ENCODE assay signal across 13 mouse cellular contexts in the genomic region with DNA sequence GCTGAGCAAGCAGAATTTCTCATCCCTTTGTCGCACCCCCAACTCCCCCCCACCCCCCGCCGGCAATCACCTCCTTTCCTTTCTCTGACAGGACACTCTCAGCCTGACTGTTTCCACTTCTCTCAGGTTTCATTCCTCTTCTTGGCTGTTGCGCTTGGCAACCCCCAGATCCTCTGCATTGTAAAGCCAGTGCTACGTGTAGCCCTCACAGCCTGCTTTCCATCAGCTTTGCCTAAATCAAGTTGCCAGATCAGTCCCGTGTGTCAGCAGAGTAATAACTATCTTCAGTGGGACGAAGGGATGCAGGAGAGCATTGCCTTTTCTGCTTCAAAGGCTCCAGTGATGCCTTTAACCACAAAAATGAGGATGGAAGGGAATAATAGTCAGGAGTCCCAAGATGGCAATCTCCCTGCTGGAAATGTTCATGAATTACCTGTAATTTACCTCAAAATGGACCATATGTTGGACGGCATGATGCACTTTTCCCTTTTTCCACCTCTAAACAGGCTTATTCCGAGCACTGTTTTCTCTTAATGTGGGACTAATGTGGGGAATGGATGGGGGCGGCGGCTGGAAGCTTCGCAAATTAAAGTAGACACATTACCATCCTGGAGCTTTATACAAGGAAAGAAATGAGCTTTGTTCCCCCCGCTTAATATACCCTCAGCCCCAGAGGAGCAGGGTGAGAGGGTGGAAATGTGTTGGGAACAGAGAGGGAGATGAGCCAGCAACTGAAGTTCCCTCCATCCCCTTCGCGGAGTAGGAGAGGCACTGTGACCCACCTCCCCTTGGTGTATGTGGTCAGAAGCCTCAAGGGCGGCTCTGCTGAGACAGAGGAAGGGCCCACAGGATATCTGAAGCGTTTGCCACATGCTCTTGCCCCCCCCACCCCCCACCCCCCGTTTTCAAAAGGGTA.
DNase-seq lines count a peak whose midpoint lies in the region; ATAC-seq and TF ChIP-seq lines count a peak whose summit lies in the region.
"Had no signal": no experiment of that assay in that cellular context is flagged by ENCODE, and none has a peak within 500 bp of the region (broad histone marks: within the 10 kb centered on the region; RNA-seq: fewer than 3 reads in every experiment).

No protein-coding gene starts in this region.

- peak; percentile 58 for DNase-seq in embryo, embryonic 10 days (ENCODE audit: low spot score)
- DNase-seq in embryo, embryonic 9.5 days (ENCODE audit: extremely low spot score) = no peak
- DNase-seq in embryo, embryonic 11 days = peak; percentile 56
- no peak for DNase-seq in forebrain, postnatal 0 days
- DNase-seq in mesoderm, embryonic 11.5 days (ENCODE audit: low read depth, low spot score) = peak; percentile 54
- no peak for DNase-seq in right cerebral cortex, postnatal 4 days
- DNase-seq in adrenal gland, adult (ENCODE audit: inconsistent age in 2 of 2, low spot score in 1 of 2) = no peak
- DNase-seq in thymus, adult 2 months = no peak
- DNase-seq: heart, postnatal 36 days; left cerebral cortex, postnatal 4 days; thymus, postnatal 36 days had no signal

- no peaks in the 10 kb centered on the region for H3K27me3 ChIP-seq in forebrain, postnatal 0 days (ENCODE audit: insufficient read depth, low read length)
- no peaks in the 10 kb centered on the region for H3K27me3 ChIP-seq in thymus, adult 2 months (ENCODE audit: control insufficient read depth, insufficient read depth, low read length)

- 51% methylated on average over 18 of the region's 18 CpGs for WGBS in forebrain, postnatal 0 days
- 58% methylated on average over 18 of the region's 18 CpGs for WGBS in thymus, adult 2 months

- peak overlapping the region; percentile 17; the same call in 1 of the 2 replicates for H3K4me2 ChIP-seq in forebrain, postnatal 0 days (ENCODE audit: low read depth)

- no peak for ATAC-seq in forebrain, postnatal 0 days

- no peak overlapping the region for H3K27ac ChIP-seq in forebrain, postnatal 0 days (ENCODE audit: low read depth, low read length)
- no peak overlapping the region for H3K27ac ChIP-seq in thymus, adult 2 months (ENCODE audit: control insufficient read depth, insufficient read depth, low read length)
- H3K27ac ChIP-seq: macrophage had no signal

- H3K4me3 ChIP-seq in forebrain, postnatal 0 days (ENCODE audit: low read depth, low read length) = no peak overlapping the region
- no peak overlapping the region for H3K4me3 ChIP-seq in thymus, adult 2 months (ENCODE audit: control insufficient read depth, insufficient read depth, low read length)
- H3K4me3 ChIP-seq: erythroblast, embryonic 14.5 days had no signal

- no peaks in the 10 kb centered on the region for H3K36me3 ChIP-seq in forebrain, postnatal 0 days (ENCODE audit: insufficient read depth)
- no peaks in the 10 kb centered on the region for H3K36me3 ChIP-seq in thymus, adult 2 months (ENCODE audit: control insufficient read depth, insufficient read depth, low read length)

- no peaks in the 10 kb centered on the region for H3K4me1 ChIP-seq in forebrain, postnatal 0 days (ENCODE audit: insufficient read depth)
- no peaks in the 10 kb centered on the region for H3K4me1 ChIP-seq in thymus, adult 2 months (replicated peaks; ENCODE audit: control insufficient read depth, insufficient read depth, low read length)

- TF ChIP-seq POLR2A in thymus, adult 2 months (IDR thresholded peaks at IDR 0.05; ENCODE audit: control insufficient read depth, extremely low read depth, insufficient read depth, low read length, poor library complexity) = no peak

- TF ChIP-seq CTCF in forebrain, postnatal 0 days (IDR thresholded peaks at IDR 0.05; ENCODE audit: low read depth) = no peak
- no peak for TF ChIP-seq CTCF in thymus, adult 2 months (IDR thresholded peaks at IDR 0.05; ENCODE audit: borderline replicate concordance, control insufficient read depth, extremely low read depth, insufficient read depth, low read length, poor library complexity)

- H3K9me3 ChIP-seq in forebrain, postnatal 0 days (ENCODE audit: low read length) = no peaks in the 10 kb centered on the region

- no peak overlapping the region for H3K9ac ChIP-seq in forebrain, postnatal 0 days

Comparison
In these comparisons a context has a peak if more than half of its experiments do, and no peak if none do; other contexts are left out.
1. DNase-seq: peak in embryo, embryonic 10 days (single experiment), embryo, embryonic 11 days (single experiment) and mesoderm, embryonic 11.5 days (single experiment); none in embryo, embryonic 9.5 days (single experiment), forebrain, postnatal 0 days (single experiment), right cerebral cortex, postnatal 4 days (single experiment), adrenal gland, adult (0 of 2) and thymus, adult 2 months (single experiment).